Mouse (Mus musculus) small intestine, adult 2 months (tissue): ENCODE measurements around the gene Prr36. TPM values are rescaled to one million over a fixed set of nuclear protein-coding genes. Genes with fewer than 3 reads are reported as not detected.

ENCODE experiments used
- H3K27ac ChIP-seq: fragments of 200-500 bp; 2 replicates; pipeline ENCODE4 v1.5.1; 2012; ENCODE audit warnings: low read depth, low read length, control low read depth, inconsistent platforms; ENCODE audit not compliant: insufficient read depth
- H3K27me3 ChIP-seq: fragments of 200-500 bp; 2 replicates; pipeline ENCODE4 v1.6.1; 2012; ENCODE audit warnings: mild to moderate bottlenecking, moderate library complexity, low read length, inconsistent platforms; ENCODE audit not compliant: control insufficient read depth, insufficient read depth
- H3K36me3 ChIP-seq: fragments of 200-500 bp; 2 replicates; pipeline ENCODE4 v1.6.1; 2012; ENCODE audit warnings: mild to moderate bottlenecking, low read length, control low read depth, inconsistent platforms; ENCODE audit not compliant: control insufficient read depth, insufficient read depth
- H3K4me1 ChIP-seq: fragments of 200-500 bp; 2 replicates; pipeline ENCODE4 v1.6.1; 2012; ENCODE audit warnings: low read length, inconsistent platforms, mixed read lengths; ENCODE audit not compliant: control insufficient read depth, insufficient read depth, insufficient read length
- H3K4me3 ChIP-seq: fragments of 200-500 bp; 2 replicates; pipeline ENCODE4 v1.5.1; 2012; ENCODE audit warnings: low read depth, mild to moderate bottlenecking, control low read depth, inconsistent platforms, low read length, moderate library complexity
- CTCF ChIP-seq: fragments of 200-500 bp; IDR thresholded peaks from 2 replicates; pipeline ENCODE4 v1.5.1; 2012; ENCODE audit warnings: low read depth, mild to moderate bottlenecking, control low read depth, inconsistent platforms, low read length, moderate library complexity, mixed read lengths; ENCODE audit not compliant: insufficient replicate concordance, insufficient read length; ENCODE audit errors: extremely low read depth
- POLR2A ChIP-seq: fragments of 200-500 bp; IDR thresholded peaks from 2 replicates; pipeline ENCODE4 v1.6.1; 2012; ENCODE audit warnings: low read depth, mild to moderate bottlenecking, control low read depth, inconsistent platforms, low read length, moderate library complexity
- WGBS: fragments of 180-500 bp; shearing (Covaris S2); methylation state at CpG from one replicate; pipeline ENCODE4 v1.1.7; 2018; 5-methylcytosine and 5-hydroxymethylcytosine counted together
- polyA plus RNA-seq: library from polyadenylated mRNA; depleted of rRNA; stranded (reverse); fragments of >200 nt; gene quantifications from 2 replicates; pipeline ENCODE4 v1.2.3, GENCODE M21; 2012

Prr36 gene
- polyA plus RNA-seq, 1 experiment = 0.08 TPM

DNA sequence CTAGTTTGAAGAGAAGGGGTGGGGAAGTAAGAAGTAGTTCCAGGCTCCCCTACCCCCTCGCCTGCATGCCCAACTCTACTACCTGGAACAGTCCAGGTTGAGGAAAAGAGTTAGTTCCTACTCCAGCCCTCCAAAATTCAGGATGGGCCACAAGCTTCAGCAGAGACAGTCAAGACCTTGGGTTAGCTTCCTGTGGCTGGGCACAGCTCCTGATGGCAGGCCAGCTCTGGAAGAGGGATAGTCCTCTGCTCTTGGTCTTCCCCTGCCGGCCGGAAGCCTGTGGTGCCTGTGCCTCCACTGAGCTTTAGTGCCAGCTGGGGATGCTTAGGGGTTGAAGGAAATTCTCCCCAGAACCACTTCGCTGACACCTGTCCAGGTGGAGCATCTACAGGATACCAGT is 9.1 kb upstream of the Prr36 start:
- 30% methylated on average over 4 of the region's 4 CpGs for WGBS
- H3K36me3 ChIP-seq = no peaks in the 10 kb centered on the region
- H3K27ac ChIP-seq = no peak overlapping the region
- peaks cover 3% of the 10 kb centered on the region for H3K27me3 ChIP-seq
- H3K4me3 ChIP-seq = peak overlapping the region; percentile 40
- TF ChIP-seq POLR2A = no peak
- TF ChIP-seq CTCF = no peak
- H3K4me1 ChIP-seq = peaks cover 6% of the 10 kb centered on the region; the same call in 1 of the 2 replicates

DNA sequence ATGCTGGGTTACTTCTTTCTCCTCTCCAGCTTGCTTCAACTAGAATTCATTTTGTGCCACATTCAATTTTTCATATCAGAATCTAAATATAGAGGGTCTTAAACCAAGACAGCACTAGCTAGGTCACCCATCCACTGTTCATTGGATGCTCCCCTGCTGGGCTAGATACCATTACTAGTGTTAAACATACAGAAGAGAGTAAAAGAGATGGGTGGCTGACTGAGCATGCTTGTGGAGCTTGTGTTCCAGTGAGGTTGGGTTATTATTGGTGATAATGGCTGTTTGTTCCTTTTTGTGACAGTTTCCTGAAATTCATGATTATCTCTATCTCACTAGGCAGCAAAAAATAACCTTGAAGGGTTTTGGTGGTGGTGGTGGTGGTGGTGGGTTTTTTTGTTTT is 4.8 kb upstream of the Prr36 start:
- peaks cover 15% of the 10 kb centered on the region for H3K27me3 ChIP-seq
- H3K27ac ChIP-seq = no peak overlapping the region
- no peaks in the 10 kb centered on the region for H3K36me3 ChIP-seq
- H3K4me3 ChIP-seq = no peak overlapping the region
- TF ChIP-seq CTCF (no peak), POLR2A (no peak)
- H3K4me1 ChIP-seq = peaks cover 6% of the 10 kb centered on the region

DNA sequence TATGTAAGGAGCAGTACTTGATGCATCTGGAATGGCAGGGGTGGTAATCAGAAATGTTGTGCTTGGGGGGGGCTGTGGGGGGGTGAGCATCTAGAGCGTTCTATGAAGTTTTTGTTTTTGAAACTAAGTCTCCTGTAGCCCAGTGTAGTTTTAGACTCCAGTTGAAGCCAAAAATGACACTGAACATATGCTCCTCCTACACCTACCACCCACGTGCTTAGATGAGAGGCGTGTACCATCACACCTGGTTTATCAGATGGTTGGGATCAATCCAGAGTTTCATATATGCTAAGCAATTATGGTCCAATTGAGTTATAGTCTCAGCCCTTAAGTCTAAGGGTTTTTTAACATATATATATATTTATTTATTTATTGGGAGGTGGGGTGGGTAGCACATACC is 2.4 kb upstream of the Prr36 start:
- Histone ChIP-seq H3K4me3 (no peak overlapping the region), H3K27me3 (peaks cover 33% of the 10 kb centered on the region), H3K27ac (no peak overlapping the region), H3K4me1 (peaks cover 6% of the 10 kb centered on the region), H3K36me3 (no peaks in the 10 kb centered on the region)
- WGBS = 68% methylated on average over 3 of the region's 3 CpGs
- TF ChIP-seq CTCF (no peak), POLR2A (no peak)

DNA sequence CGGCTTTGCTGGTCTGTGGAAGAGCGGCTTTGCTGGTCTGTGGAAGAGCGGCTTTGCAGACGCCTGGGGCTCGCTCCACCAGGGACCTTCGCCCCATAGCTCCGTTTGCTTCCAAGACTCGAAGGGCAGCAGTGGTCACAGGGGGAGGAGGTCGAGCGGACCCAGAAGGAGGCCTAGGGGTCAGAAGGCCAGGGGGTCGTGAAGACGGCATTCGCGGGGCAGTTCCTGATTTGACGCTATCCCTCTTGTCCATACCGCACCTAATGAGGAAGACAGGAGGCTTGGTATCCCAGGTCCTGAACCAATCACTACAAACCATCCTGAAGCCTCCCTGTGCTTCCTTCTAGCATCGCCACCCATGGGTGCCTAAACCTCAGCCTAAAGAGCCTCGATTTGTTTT is 963 bp downstream of the Prr36 start:
- H3K4me3 ChIP-seq = no peak overlapping the region
- H3K36me3 ChIP-seq = no peaks in the 10 kb centered on the region
- WGBS = 23% methylated on average over 18 of the region's 18 CpGs
- peaks cover 21% of the 10 kb centered on the region for H3K4me1 ChIP-seq
- H3K27ac ChIP-seq = no peak overlapping the region
- TF ChIP-seq CTCF = no peak
- TF ChIP-seq POLR2A = no peak
- H3K27me3 ChIP-seq = peaks cover 30% of the 10 kb centered on the region

DNA sequence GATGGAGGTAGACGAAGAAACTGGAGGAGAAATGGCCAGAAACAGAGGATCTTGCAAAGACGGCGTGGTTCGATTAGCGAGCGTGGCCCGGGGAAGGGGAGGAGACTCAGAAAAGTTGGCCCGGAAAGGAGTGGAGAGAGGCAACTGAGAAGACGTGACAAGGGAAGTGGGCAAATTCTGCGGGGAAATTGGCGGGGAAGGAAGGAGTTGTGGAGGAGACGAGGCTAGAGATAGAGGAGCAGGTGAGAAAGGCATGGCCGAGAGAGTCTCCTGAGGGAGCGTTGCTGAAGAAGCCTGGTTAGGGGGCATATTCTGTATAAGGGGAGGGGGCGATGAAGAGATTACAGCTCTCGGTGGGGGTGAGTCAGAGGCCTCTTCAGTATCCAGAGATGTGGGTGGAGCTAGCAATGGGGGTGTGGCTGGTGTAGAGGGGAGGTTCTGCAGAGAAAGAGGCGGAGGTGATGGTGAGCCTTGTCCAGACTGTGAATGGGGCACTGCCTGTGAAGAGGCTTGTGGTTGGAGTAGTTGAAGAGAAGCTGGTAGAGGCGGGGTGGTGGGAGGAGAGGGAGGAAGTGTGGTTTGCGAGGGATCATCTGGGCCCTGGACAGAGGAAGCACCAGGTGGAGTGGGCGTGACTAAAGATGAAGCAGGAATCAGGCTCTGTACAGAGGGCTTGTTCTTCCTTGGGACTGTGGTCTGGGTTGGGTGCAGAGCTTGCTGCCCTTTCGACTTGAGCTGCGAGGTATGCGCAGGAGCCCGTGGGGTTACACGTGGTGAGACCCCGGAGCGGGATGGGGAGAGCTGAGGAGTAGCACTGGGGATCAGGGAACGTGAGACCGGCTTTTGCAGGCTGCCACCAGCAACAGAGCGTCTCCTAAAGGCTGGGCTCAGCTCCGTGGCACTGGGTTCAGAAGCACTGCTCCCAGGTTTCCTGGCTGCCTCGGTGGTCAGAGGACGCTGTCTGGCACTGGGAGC is 3.0 kb downstream of the Prr36 start:
- H3K27ac ChIP-seq = 0 out of 2 replicates have a peak overlapping the region, but pooled peaks have one; percentile 3
- H3K27me3 ChIP-seq = peaks cover 28% of the 10 kb centered on the region
- H3K4me1 ChIP-seq = peaks cover 21% of the 10 kb centered on the region
- no peak for TF ChIP-seq CTCF
- no peak for TF ChIP-seq POLR2A
- 4% methylated on average over 33 of the region's 33 CpGs for WGBS
- peak overlapping the region; percentile 60 for H3K4me3 ChIP-seq
- no peaks in the 10 kb centered on the region for H3K36me3 ChIP-seq

DNA sequence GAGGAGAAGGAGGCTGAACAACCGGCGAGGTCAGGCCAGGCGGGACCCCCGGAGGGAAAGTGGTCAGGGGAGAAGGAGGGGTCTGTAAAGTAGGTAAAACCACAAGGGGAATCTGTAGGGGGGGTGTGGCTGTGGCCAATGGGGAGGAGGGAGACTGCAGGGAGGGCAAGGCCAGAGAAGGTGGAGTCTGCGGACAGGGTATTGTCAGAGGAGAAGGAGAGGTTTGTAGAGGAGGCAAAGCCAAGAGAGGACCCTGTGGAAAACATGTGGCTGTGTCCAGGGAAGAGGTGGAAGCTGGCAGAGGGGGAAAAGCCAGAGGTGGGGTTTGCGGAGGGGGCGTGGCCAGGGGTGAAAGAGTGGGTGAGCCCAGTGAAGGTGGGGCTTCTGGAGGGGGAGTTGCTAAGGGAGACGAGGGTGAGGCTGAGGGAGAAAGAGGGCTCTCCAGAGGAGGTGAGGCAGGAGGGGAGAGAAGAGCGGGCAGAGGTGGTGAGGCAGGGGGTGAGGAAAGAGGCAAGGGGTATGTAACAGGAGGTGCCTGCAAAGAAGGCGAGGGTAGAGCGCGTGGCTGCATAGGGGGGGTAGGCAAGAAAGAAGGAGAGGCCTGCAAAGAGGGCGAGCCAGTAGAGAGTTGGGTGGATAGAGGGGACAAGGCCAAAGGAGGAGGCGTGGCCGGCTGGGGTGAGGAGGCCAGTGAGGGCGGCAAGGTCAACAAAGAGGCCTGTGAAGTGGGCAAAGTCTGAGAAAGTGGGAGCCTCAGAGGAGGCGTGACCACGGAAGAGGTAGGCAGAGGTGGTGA is 3.9 kb downstream of the Prr36 start:
- peak overlapping the region; percentile 60 for H3K4me3 ChIP-seq
- 3% methylated on average over 18 of the region's 18 CpGs for WGBS
- peaks cover 28% of the 10 kb centered on the region for H3K27me3 ChIP-seq
- H3K4me1 ChIP-seq = peaks cover 21% of the 10 kb centered on the region
- H3K27ac ChIP-seq = 0 out of 2 replicates have a peak overlapping the region, but pooled peaks have one; percentile 3
- TF ChIP-seq POLR2A = no peak
- no peak for TF ChIP-seq CTCF
- H3K36me3 ChIP-seq = no peaks in the 10 kb centered on the region

DNA sequence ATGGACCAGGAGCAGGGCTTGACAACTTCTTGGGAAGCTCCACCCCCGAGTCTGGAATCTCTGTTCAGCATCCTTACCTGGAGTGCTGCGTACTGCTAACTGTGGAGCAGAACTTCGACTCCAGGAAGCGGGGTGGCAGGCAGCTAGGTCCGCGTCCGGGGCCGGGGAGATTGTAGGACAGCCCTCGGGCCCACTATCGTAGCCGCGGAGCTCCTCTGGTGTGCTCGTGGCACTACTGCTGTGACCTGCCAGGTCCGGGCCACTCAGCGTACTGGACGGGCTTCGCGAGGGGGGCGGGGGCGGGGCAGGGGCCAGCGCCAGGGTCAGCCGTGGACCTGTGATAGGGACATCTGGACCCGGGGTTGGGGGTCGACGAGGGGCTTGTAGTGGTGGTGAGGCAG is 4.5 kb downstream of the Prr36 start:
- no peak for TF ChIP-seq CTCF
- no peak for TF ChIP-seq POLR2A
- H3K27me3 ChIP-seq = peaks cover 26% of the 10 kb centered on the region
- H3K27ac ChIP-seq = no peak overlapping the region
- H3K36me3 ChIP-seq = no peaks in the 10 kb centered on the region
- peaks cover 21% of the 10 kb centered on the region for H3K4me1 ChIP-seq
- 1% methylated on average over 25 of the region's 25 CpGs for WGBS
- peak overlapping the region; percentile 60 for H3K4me3 ChIP-seq
